Mouse (Mus musculus) MEL (cell line): Measurements from ENCODE around the gene Gm15557.

Experiments
- EP300 ChIP-seq, 2 experiments: IDR thresholded peaks; 2 replicates each; pipeline ENCODE4 v1.6.1; 2011; ENCODE audit warnings: improper control_type of control experiment in 2 of 2, low read length in 2 of 2, low read depth in 1 of 2, mild to moderate bottlenecking in 1 of 2
- NELFE ChIP-seq: IDR thresholded peaks from 2 replicates; pipeline ENCODE4 v1.6.1; 2011; ENCODE audit warnings: low read depth, low read length, improper control_type of control experiment
- POLR2A ChIP-seq, 2 experiments: IDR thresholded peaks; 2 replicates each; pipeline ENCODE4 v1.6.1; 2011 to 2012; ENCODE audit warnings: low read length in 2 of 2, mild to moderate bottlenecking in 2 of 2, control low read depth in 1 of 2, improper control_type of control experiment in 1 of 2, low read depth in 1 of 2, moderate library complexity in 1 of 2; ENCODE audit not compliant: control insufficient read depth in 1 of 2, insufficient read depth in 1 of 2, poor library complexity in 1 of 2
- USF1 ChIP-seq: IDR thresholded peaks from 2 replicates; pipeline ENCODE4 v1.6.1; 2014; ENCODE audit warnings: low read depth, mild to moderate bottlenecking, inconsistent platforms, low read length, improper control_type of control experiment, moderate library complexity

DNA sequence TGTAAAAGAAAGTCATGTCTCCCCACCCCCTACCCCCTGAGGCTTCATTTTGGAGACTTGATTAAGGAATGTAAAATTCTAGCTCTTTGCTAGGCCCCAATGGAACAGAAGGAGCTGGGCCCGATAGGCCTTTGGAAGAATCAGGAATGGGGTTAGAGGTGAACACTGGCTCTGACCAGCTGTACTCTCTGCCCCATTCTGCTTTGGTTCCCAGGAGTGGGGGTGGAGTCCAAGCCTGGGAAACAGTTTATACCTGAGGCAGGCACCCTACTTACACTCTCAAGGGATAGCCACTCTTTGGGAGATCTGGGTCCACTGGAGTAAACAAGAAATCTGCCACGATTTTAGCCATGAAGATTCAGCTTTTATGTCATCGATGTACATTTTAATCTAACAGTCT is at the start of gene Gm15557:
- no peak for TF ChIP-seq EP300 (IDR thresholded peaks at IDR 0.05; ENCODE audit: low read depth in 1 of 2, low read length in 2 of 2)
- TF ChIP-seq USF1: no peak
- TF ChIP-seq POLR2A (IDR thresholded peaks at IDR 0.05; ENCODE audit: control insufficient read depth in 1 of 2, insufficient read depth in 1 of 2, low read depth in 1 of 2, low read length in 2 of 2, poor library complexity in 1 of 2): no peak
- no peak for TF ChIP-seq NELFE
